25 mouse cellular contexts compared by ENCODE assay signal in genomic region chr11:56012396-56012795, GRCm38 (mm10). TPM values are rescaled to one million over a fixed set of nuclear protein-coding genes. Genes with fewer than 3 reads are reported as not detected.
DNase-seq lines count a peak whose midpoint lies in the region; ATAC-seq and TF ChIP-seq lines count a peak whose summit lies in the region.
"Had no signal": no experiment of that assay in that cellular context is flagged by ENCODE, and none has a peak within 500 bp of the region (broad histone marks: within the 10 kb centered on the region; RNA-seq: fewer than 3 reads in every experiment).

No protein-coding gene starts in this region.

- ATAC-seq in lung, embryonic 14.5 days (ENCODE audit: insufficient read depth), result peak; percentile 89; the same call in 1 of the 2 replicates
- ATAC-seq in lung, embryonic 16.5 days (ENCODE audit: low read depth), result peak; percentile 81
- ATAC-seq: activated CD4-positive, CD25-positive, alpha-beta regulatory T cell, adult 4 months; CD4-positive, CD25-positive, alpha-beta regulatory T cell, adult 4 months; forebrain, embryonic 13.5 days; forebrain, embryonic 15.5 days; forebrain, postnatal 0 days; Patski had no signal

- no peak for TF ChIP-seq CTCF in lung, embryonic 14.5 days (IDR thresholded peaks at IDR 0.05; ENCODE audit: low read depth)
- no peak for TF ChIP-seq CTCF in lung, adult 2 months (IDR thresholded peaks at IDR 0.05; ENCODE audit: insufficient read depth, low read length)

- no peaks in the 10 kb centered on the region for H3K27me3 ChIP-seq in lung, embryonic 14.5 days (ENCODE audit: insufficient read depth, low read length)
- H3K27me3 ChIP-seq in lung, embryonic 16.5 days (ENCODE audit: control insufficient read depth, insufficient read depth, low read depth, low read length), result no peaks in the 10 kb centered on the region
- H3K27me3 ChIP-seq: embryonic facial prominence, embryonic 12.5 days; forebrain, embryonic 13.5 days; forebrain, embryonic 15.5 days; Patski had no signal

- no peak for TF ChIP-seq POLR2A in lung, adult 2 months (IDR thresholded peaks at IDR 0.05; ENCODE audit: borderline replicate concordance, extremely low read depth, low read depth, low read length)

- H3K27ac ChIP-seq in lung, embryonic 14.5 days (ENCODE audit: low read depth), result no peak overlapping the region
- H3K27ac ChIP-seq in lung, embryonic 16.5 days (ENCODE audit: low read length), result no peak overlapping the region
- H3K27ac ChIP-seq: embryonic facial prominence, embryonic 10.5 days; embryonic facial prominence, embryonic 12.5 days; forebrain, embryonic 13.5 days; forebrain, embryonic 15.5 days had no signal

- no peak overlapping the region for H3K4me2 ChIP-seq in lung, embryonic 14.5 days
- no peak overlapping the region for H3K4me2 ChIP-seq in lung, embryonic 16.5 days (ENCODE audit: low read depth, low read length)
- H3K4me2 ChIP-seq: embryonic facial prominence, embryonic 12.5 days; forebrain, embryonic 13.5 days; forebrain, embryonic 15.5 days had no signal

- WGBS in lung, embryonic 14.5 days, result 43% methylated on average over 2 of the region's 2 CpGs
- 42% methylated on average over 2 of the region's 2 CpGs for WGBS in lung, adult 2 months
- 31% methylated on average over 2 of the region's 2 CpGs for WGBS in lung, embryonic 16.5 days

- no peak overlapping the region for H3K4me3 ChIP-seq in lung, embryonic 14.5 days (ENCODE audit: low read depth, low read length)
- no peak overlapping the region for H3K4me3 ChIP-seq in lung, adult 2 months (replicated peaks; ENCODE audit: extremely low read depth, low read depth, low read length)
- no peak overlapping the region for H3K4me3 ChIP-seq in lung, embryonic 16.5 days (ENCODE audit: low read length)
- H3K4me3 ChIP-seq: embryonic facial prominence, embryonic 10.5 days; embryonic facial prominence, embryonic 12.5 days; forebrain, embryonic 13.5 days; forebrain, embryonic 15.5 days had no signal

- no peaks in the 10 kb centered on the region for H3K36me3 ChIP-seq in lung, embryonic 14.5 days (ENCODE audit: insufficient read depth)
- H3K36me3 ChIP-seq in lung, embryonic 16.5 days (ENCODE audit: control insufficient read depth, insufficient read depth, low read length), result no peaks in the 10 kb centered on the region
- H3K36me3 ChIP-seq: embryonic facial prominence, embryonic 10.5 days; embryonic facial prominence, embryonic 12.5 days; forebrain, embryonic 15.5 days; G1E had no signal

- DNase-seq in cerebellum, postnatal 10 days, result peak; percentile 19 to 26
- no peak for DNase-seq in cerebellum, adult 11 months
- DNase-seq in lung, embryonic 14.5 days, result peak; percentile 79
- DNase-seq in lung, adult 2 months, result no peak
- no peak for DNase-seq in lung, postnatal 25 days (ENCODE audit: low spot score)
- DNase-seq: adrenal gland, adult 8-10 months; adrenal gland, postnatal 14 days; adrenal gland, postnatal 36 days; B cell, adult 2 months; cerebellum, adult 18-20 months; cerebellum, adult 8-10 months; cerebellum, adult 9-11 months; cerebellum, postnatal 25 days; forebrain, postnatal 0 days had no signal

- no peaks in the 10 kb centered on the region for H3K9me3 ChIP-seq in lung, embryonic 14.5 days (ENCODE audit: low read depth, low read length)
- H3K9me3 ChIP-seq in lung, embryonic 16.5 days (ENCODE audit: control insufficient read depth, low read length), result no peaks in the 10 kb centered on the region
- H3K9me3 ChIP-seq: embryonic facial prominence, embryonic 10.5 days; embryonic facial prominence, embryonic 12.5 days; forebrain, embryonic 13.5 days; forebrain, embryonic 15.5 days had no signal

- H3K9ac ChIP-seq in lung, embryonic 14.5 days, result no peak overlapping the region
- H3K9ac ChIP-seq in lung, embryonic 16.5 days (ENCODE audit: low read length), result no peak overlapping the region
- H3K9ac ChIP-seq: embryonic facial prominence, embryonic 12.5 days; forebrain, embryonic 13.5 days; forebrain, embryonic 15.5 days; forebrain, postnatal 0 days had no signal

- H3K4me1 ChIP-seq in lung, embryonic 14.5 days (ENCODE audit: insufficient read depth), result no peaks in the 10 kb centered on the region
- no peaks in the 10 kb centered on the region for H3K4me1 ChIP-seq in lung, adult 2 months (ENCODE audit: control insufficient read depth, insufficient read depth, low read length)
- no peaks in the 10 kb centered on the region for H3K4me1 ChIP-seq in lung, embryonic 16.5 days (replicated peaks; ENCODE audit: control insufficient read depth, insufficient read depth, low read length)
- H3K4me1 ChIP-seq: embryonic facial prominence, embryonic 10.5 days; embryonic facial prominence, embryonic 12.5 days; forebrain, embryonic 15.5 days had no signal

RNA-seq across cellular contexts. Expression of gene Nmur2, which starts 28.4 kb away (rescaled TPM):
- not detected in 2 replicates for polyA plus RNA-seq in lung, embryonic 14.5 days (2014; fragmentation: Nextera tagmentation; extraction: Ambion mirVana)
- not detected in 2 replicates for polyA plus RNA-seq in lung, adult 2 months (2012; rRNA removed)
- polyA plus RNA-seq in lung, embryonic 16.5 days (2015; fragmentation: Nextera tagmentation; extraction: Ambion mirVana), result not detected in 2 replicates
- polyA plus RNA-seq: activated CD4-positive, CD25-positive, alpha-beta regulatory T cell, adult 4 months; CD4-positive, CD25-positive, alpha-beta regulatory T cell, adult 4 months; cortical plate, adult 2 months; embryonic facial prominence, embryonic 10.5 days; forebrain, embryonic 11.5 days; G1E; Patski had no signal

Comparison
In these comparisons a context has a peak if more than half of its experiments do, and no peak if none do; other contexts are left out.
1. DNase-seq: peak in cerebellum, postnatal 10 days (2 of 2) and lung, embryonic 14.5 days (single experiment); none in cerebellum, adult 11 months (single experiment), lung, adult 2 months (single experiment) and lung, postnatal 25 days (single experiment).